Mouse (Mus musculus): ENCODE measurements around the gene Tceal3. TPM values are rescaled to one million over a fixed set of nuclear protein-coding genes. Genes with fewer than 3 reads are reported as not detected.
"Not testable (repeated sequence)": the region's sequence is repeated elsewhere in the genome, so short reads cannot be mapped to it uniquely, and the experiment has no call there.

Tceal3 gene
- polyA plus RNA-seq, 1 experiment from 2014 or later = 3.7 TPM

DNA sequence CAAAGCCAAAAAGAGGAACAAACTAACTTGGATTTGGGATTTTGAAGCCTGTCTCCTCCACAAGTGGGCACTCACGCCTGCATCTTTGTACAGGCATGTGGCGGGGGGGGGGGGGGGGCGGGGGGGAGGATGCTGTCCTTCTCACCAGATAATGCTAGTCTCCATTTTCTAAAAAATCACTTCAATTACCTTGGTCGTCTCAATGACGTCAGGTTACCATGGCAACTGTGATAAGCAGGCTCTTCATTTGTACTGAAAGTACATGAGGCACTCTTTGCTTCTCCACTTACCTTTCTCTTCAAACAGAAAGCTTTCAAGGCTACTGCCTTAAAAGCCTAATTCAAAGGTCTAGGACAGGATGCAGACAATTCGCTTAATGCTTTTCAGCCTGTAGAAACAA, 49.1 kb downstream of the Tceal3 start:
- no peak overlapping the region for H3K4me3 ChIP-seq
- no peak for DNase-seq (ENCODE audit: low spot score)
- 31% methylated on average over 6 of the region's 6 CpGs for WGBS
- no peaks in the 10 kb centered on the region for H3K27me3 ChIP-seq (ENCODE audit: insufficient read depth, poor library complexity, severe bottlenecking)
- H3K36me3 ChIP-seq = no peaks in the 10 kb centered on the region
- H3K4me1 ChIP-seq = no peaks in the 10 kb centered on the region
- H3K27ac ChIP-seq = no peak overlapping the region
- no peaks in the 10 kb centered on the region for H3K9me3 ChIP-seq

- not testable (repeated sequence) for H3K4me1 ChIP-seq; H3K9me3 ChIP-seq; DNase-seq (ENCODE audit: low spot score); H3K27ac ChIP-seq; H3K27me3 ChIP-seq (ENCODE audit: insufficient read depth, poor library complexity, severe bottlenecking); H3K4me3 ChIP-seq; H3K36me3 ChIP-seq
- WGBS = 29% methylated on average over 3 of the region's 3 CpGs
These were observed 55.2 kb downstream of the Tceal3 start for GRCm38 (mm10) chrX:136645857-136646256.

DNA sequence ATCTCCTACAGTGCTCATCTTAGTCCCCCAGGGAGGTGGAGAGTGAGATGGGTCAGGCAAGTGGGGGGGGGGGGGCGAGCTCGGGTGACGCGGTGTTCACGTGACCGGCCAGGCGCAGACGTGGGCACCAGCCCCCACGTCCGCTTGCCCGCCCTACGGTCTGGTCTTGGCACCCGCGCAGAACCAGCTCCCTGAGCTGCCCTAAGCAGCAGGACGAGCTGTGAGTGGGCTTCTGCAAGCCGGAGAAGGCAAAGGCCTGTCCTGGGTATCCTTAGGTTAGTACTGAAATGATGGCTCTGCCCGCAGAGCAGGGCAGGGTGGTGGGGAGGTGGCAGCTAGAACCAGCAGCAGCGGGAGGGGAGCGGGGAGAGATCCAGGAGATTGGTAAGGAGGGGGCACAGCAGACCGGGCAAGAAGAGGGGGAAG, 75.7 kb downstream of the Tceal3 start:
- H3K27ac ChIP-seq = no peak overlapping the region
- peaks cover 15% of the 10 kb centered on the region; the same call in 1 of the 2 replicates for H3K27me3 ChIP-seq (ENCODE audit: insufficient read depth, poor library complexity, severe bottlenecking)
- no peaks in the 10 kb centered on the region for H3K4me1 ChIP-seq
- H3K36me3 ChIP-seq = no peaks in the 10 kb centered on the region
- 21% methylated on average over 10 of the region's 20 CpGs for WGBS
- no peaks in the 10 kb centered on the region for H3K9me3 ChIP-seq
- DNase-seq (ENCODE audit: low spot score) = no peak
- H3K4me3 ChIP-seq = peak overlapping the region; percentile 54

DNA sequence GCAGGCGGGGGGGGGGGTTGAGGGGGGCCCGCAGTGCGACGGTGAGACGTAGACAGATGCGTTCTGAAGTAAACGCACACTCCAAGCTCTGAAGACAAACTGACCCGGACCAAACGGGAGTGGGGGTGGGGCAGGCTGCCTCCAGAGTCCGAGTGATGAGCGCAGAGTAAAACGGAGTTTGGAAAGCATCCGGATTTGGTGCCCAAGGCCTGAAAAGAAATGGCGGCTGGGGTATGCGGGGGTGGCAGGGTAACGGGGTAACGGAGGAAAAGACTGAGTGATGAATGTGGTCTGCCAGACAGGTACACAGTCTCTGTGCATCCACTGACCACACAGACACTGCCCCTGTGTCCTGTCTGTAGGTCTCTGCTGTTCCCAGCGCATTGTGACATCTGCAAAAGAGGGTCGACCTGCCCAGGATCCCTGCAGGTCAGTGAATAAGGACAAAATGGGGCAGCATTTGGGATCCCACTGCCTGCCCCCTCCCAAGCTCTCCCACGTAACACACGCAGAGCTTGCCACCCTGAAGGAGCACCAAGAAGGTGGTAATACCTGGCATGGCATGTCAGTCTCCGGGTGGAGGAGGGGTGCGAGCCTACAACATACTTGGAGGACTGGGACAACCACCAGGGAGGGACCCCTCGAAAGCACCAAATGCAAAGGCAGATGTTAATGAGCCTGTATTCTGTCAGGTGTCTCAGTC, 76.3 kb downstream of the Tceal3 start:
- H3K4me3 ChIP-seq = peak overlapping the region; percentile 54
- not testable (repeated sequence) for DNase-seq (ENCODE audit: low spot score); H3K9me3 ChIP-seq; H3K4me1 ChIP-seq; H3K36me3 ChIP-seq; H3K27ac ChIP-seq
- peaks cover 15% of the 10 kb centered on the region; the same call in 1 of the 2 replicates for H3K27me3 ChIP-seq (ENCODE audit: insufficient read depth, poor library complexity, severe bottlenecking)
- 20% methylated on average over 23 of the region's 24 CpGs for WGBS

DNA sequence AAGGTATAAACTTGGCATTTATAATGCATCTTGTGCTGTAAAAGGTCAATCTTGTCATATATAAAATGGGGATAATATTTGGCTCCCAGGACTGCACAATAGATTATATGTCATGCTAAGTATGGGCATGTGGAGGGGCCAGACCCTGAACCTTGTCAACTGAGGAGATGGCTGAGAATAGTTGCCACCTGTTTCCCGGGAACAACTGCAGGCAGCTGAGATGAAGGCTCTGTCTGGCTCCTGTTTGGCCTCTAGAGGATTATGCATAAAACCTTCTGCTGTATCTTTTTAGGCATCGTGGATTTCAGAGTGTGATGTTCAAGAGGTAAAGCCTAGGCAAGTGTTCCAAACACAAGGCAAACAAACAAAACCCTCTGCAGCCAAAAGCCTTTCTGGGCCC, 78.2 kb downstream of the Tceal3 start:
- WGBS = 60% methylated on average over 2 of the region's 2 CpGs
- no peak for DNase-seq (ENCODE audit: low spot score)
- H3K9me3 ChIP-seq = no peaks in the 10 kb centered on the region
- no peak overlapping the region for H3K27ac ChIP-seq
- no peaks in the 10 kb centered on the region for H3K36me3 ChIP-seq
- H3K4me3 ChIP-seq = no peak overlapping the region
- H3K4me1 ChIP-seq = no peaks in the 10 kb centered on the region
- H3K27me3 ChIP-seq (ENCODE audit: insufficient read depth, poor library complexity, severe bottlenecking) = peaks cover 15% of the 10 kb centered on the region; the same call in 1 of the 2 replicates

DNA sequence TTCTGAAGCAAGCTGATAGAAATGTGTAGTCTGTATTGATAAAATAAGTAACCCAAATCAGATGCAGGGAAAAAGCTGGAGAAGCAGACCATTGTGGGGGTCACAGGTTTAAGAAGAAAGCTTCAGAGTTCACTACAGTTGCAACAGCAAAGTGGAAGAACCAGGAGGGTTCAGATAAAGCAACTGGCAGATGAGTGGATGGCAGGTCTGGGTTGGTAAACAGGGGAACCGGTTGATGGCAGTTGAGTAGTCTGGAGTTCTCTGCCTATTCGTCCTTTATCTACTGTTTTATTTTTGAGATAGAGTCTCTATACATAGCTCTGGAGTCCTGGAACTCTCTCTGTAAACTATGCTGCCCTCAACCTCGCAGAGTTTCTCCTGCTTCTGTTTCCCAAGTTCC, 90.3 kb downstream of the Tceal3 start:
- Histone ChIP-seq H3K4me3 (no peak overlapping the region), H3K27me3 (ENCODE audit: insufficient read depth, poor library complexity, severe bottlenecking) (no peaks in the 10 kb centered on the region), H3K4me1 (no peaks in the 10 kb centered on the region), H3K27ac (no peak overlapping the region), H3K9me3 (no peaks in the 10 kb centered on the region), H3K36me3 (no peaks in the 10 kb centered on the region)
- 52% methylated on average over 3 of the region's 3 CpGs for WGBS
- no peak for DNase-seq (ENCODE audit: low spot score)

GRCm38 (mm10) chrX:136691606-136692293, 101.1 kb downstream of the Tceal3 start:
- H3K36me3 ChIP-seq; H3K27ac ChIP-seq; H3K4me1 ChIP-seq; H3K27me3 ChIP-seq (ENCODE audit: insufficient read depth, poor library complexity, severe bottlenecking); H3K9me3 ChIP-seq; H3K4me3 ChIP-seq; DNase-seq (ENCODE audit: low spot score): not testable (repeated sequence)
- WGBS = 58% methylated on average over 3 of the region's 3 CpGs

DNA sequence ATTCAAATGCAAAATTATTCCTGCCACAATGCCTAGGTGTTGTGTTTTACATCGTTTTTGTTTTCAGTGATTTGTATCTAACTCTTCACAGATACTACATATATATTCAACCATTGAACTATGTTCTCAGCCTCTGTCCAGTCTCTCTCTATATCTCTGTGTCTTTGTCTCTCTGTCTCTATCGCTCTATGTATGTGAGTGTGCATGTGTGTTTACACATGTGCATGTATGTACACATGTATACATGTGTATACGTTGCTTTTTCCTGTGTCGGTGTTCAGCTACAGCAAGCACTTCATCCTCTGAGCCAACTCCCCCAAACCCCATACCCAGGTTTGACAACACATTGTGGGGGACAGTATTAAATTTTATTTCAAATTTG, 101.6 kb downstream of the Tceal3 start:
- DNase-seq (ENCODE audit: low spot score) = no peak
- Histone ChIP-seq H3K27me3 (ENCODE audit: insufficient read depth, poor library complexity, severe bottlenecking) (no peaks in the 10 kb centered on the region), H3K36me3 (no peaks in the 10 kb centered on the region), H3K4me3 (no peak overlapping the region), H3K27ac (no peak overlapping the region), H3K4me1 (no peaks in the 10 kb centered on the region), H3K9me3 (no peaks in the 10 kb centered on the region)
- WGBS = 86% methylated on average over 4 of the region's 4 CpGs

- H3K4me3 ChIP-seq = no peak overlapping the region
- H3K27ac ChIP-seq = no peak overlapping the region
- H3K36me3 ChIP-seq = no peaks in the 10 kb centered on the region
- no peak for DNase-seq (ENCODE audit: low spot score)
- 75% methylated on average over 5 of the region's 5 CpGs for WGBS
- H3K27me3 ChIP-seq (ENCODE audit: insufficient read depth, poor library complexity, severe bottlenecking) = no peaks in the 10 kb centered on the region
- H3K9me3 ChIP-seq = no peaks in the 10 kb centered on the region
- H3K4me1 ChIP-seq = no peaks in the 10 kb centered on the region
These were observed 102.6 kb downstream of the Tceal3 start for GRCm38 (mm10) chrX:136693196-136693595.

DNA sequence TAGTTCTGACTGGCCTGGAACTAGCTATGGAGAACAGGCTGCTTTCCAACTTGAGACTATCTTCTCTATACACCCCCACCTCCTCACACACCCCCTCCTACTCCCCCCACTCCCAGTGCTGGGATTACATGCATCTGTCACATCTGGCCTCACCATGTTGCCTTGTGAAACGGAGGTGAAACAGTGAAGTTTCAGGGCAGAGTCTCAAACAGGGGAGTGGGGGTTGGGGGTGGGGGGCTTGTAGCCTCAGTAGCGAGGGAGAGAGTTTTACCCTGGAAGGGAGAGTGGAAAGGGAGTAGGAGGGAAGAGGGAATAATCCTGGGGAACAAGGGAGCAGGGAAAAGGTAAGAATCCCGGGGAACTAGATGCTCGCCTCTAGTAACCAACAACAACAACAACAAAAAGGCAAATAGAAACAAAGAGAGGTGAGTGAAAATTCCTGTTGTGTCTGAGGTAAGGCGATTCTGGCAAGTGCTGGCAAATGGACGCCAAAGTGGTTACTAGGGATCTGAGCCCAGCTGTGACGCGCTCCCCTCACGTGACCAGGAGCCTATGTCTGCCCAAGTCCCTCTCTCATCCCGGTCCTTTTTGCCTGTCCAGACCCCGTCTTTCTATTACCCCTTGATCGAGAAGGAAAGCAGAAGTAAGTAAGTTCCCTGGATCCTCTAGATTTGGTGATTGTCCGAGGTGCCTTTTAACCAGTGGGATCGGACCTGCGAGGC, 117.0 kb downstream of the Tceal3 start, which contains the start of gene Tceal1:
Gene Tceal1, plus strand, starts transcription at position 537 of the 722 bp plus-strand sequence.
- WGBS = 23% methylated on average over 15 of the region's 15 CpGs
- peak; percentile 86 for DNase-seq (ENCODE audit: low spot score)
- no peaks in the 10 kb centered on the region for H3K27me3 ChIP-seq (ENCODE audit: insufficient read depth, poor library complexity, severe bottlenecking)
- no peaks in the 10 kb centered on the region for H3K9me3 ChIP-seq
- peak within 1 kb of the TSS; percentile 88 for H3K27ac ChIP-seq
- no peaks in the 10 kb centered on the region for H3K4me1 ChIP-seq
- no peaks in the 10 kb centered on the region for H3K36me3 ChIP-seq
- peak within 1 kb of the TSS; percentile 63 for H3K4me3 ChIP-seq

- peak overlapping the region; percentile 63 for H3K4me3 ChIP-seq
- DNase-seq (ENCODE audit: low spot score) = peak; percentile 76
- no peaks in the 10 kb centered on the region for H3K27me3 ChIP-seq (ENCODE audit: insufficient read depth, poor library complexity, severe bottlenecking)
- H3K4me1 ChIP-seq = no peaks in the 10 kb centered on the region
- no peaks in the 10 kb centered on the region for H3K9me3 ChIP-seq
- peak overlapping the region; percentile 88 for H3K27ac ChIP-seq
- 17% methylated on average over 18 of the region's 18 CpGs for WGBS
- no peaks in the 10 kb centered on the region for H3K36me3 ChIP-seq
These were observed 117.6 kb downstream of the Tceal3 start for GRCm38 (mm10) chrX:136708168-136708681.

DNA sequence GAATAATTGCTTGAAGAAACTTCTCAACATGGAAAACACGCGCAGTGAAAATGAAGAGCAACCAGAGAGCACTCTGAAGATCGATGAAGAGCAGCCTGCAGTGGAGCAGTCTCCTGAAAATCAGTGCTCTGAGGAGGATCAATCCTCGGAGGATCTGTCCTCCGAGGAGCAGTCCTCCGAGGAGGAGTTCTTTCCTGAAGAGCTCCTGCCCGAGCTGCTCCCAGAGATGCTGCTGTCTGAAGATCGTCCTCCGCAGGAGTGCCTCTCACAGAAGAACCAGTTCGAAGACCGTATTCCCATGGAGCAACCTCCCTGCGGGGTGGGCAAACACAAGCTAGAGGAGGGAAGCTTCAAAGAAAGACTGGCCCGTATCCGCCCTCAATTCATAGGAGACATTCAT, 118.1 kb downstream of the Tceal3 start:
- Histone ChIP-seq H3K4me3 (peak overlapping the region; percentile 63), H3K27me3 (ENCODE audit: insufficient read depth, poor library complexity, severe bottlenecking) (no peaks in the 10 kb centered on the region), H3K36me3 (no peaks in the 10 kb centered on the region), H3K27ac (peak overlapping the region; percentile 88), H3K9me3 (no peaks in the 10 kb centered on the region), H3K4me1 (no peaks in the 10 kb centered on the region)
- DNase-seq (ENCODE audit: low spot score) = peak; percentile 72
- WGBS = 25% methylated on average over 14 of the region's 14 CpGs

Data from heart, embryonic 10.5 days (tissue).